Mouse (Mus musculus): ENCODE measurements around the gene Zfp729b. TPM values are rescaled to one million over a fixed set of nuclear protein-coding genes. Genes with fewer than 3 reads are reported as not detected.

Gene Zfp729b
- total RNA-seq (2014; rRNA removed) (4.1 and 5.2 TPM in 2 replicates), polyA plus RNA-seq (2015; fragmentation: Nextera tagmentation; extraction: Ambion mirVana) (3.1 and 3.3 TPM in 2 replicates)

DNA sequence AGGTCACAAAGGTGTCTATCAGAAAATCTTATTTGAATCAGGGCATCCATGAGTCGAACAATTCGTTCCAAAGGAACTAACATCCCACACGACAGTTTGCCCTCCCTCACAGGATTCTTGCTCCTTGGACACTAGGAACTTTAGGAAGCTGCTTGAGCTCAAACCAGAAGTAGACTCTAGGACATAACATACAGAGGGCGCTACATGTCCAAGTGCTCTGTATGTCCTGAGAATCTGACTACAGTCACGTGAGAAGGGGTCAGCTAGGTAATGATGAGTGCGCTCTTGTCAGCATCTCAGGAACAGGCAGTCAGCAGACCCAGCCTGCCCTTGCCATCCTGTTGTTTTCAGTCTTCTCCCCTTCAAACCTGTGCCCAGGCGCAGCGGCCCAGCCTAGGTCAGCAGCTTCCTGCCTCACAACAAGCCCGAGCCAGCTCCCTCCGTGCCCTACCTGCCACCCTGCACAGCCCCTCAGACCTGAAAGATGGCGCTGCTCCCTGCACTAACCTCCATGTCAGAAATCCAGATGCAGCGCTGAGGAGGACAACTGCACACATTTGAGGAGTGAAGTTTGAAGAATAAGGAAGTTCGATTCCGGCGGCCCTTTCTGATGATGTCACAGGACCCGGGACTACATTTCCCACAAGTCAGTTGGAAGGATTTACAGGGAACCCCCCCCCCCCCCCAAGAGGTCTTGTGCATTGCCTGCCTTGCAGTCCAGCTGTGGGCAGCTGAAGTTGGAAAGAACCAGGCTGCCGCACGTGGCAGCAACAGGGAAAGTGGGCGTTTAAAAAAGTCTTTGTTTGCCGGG, at the start of gene Zfp729b:
Gene Zfp729b (minus strand): TSS at position 642 of the 811 bp plus-strand sequence.
- peak within 1 kb of the TSS; percentile 72 for H3K4me3 ChIP-seq (ENCODE audit: low read length)
- H3K4me1 ChIP-seq (ENCODE audit: insufficient read depth, low read length) = no peaks in the 10 kb centered on the region
- peak; percentile 96 for ATAC-seq
- H3K36me3 ChIP-seq (ENCODE audit: insufficient read depth, low read length) = no peaks in the 10 kb centered on the region
- DNase-seq (ENCODE audit: low spot score) = peak; percentile 92
- 3% methylated on average over 20 of the region's 20 CpGs for WGBS
- H3K27me3 ChIP-seq (ENCODE audit: insufficient read depth, low read length) = no peaks in the 10 kb centered on the region
- H3K27ac ChIP-seq = peak within 1 kb of the TSS; percentile 81
- H3K9ac ChIP-seq (replicated peaks; ENCODE audit: low read length) = peak within 1 kb of the TSS; percentile 53
- H3K9me3 ChIP-seq (ENCODE audit: low read length) = no peaks in the 10 kb centered on the region
- peak within 1 kb of the TSS; percentile 58 for H3K4me2 ChIP-seq (ENCODE audit: low read depth, low read length)
- TF ChIP-seq CTCF (IDR thresholded peaks at IDR 0.05; ENCODE audit: low read depth) = peak; percentile 70

DNA sequence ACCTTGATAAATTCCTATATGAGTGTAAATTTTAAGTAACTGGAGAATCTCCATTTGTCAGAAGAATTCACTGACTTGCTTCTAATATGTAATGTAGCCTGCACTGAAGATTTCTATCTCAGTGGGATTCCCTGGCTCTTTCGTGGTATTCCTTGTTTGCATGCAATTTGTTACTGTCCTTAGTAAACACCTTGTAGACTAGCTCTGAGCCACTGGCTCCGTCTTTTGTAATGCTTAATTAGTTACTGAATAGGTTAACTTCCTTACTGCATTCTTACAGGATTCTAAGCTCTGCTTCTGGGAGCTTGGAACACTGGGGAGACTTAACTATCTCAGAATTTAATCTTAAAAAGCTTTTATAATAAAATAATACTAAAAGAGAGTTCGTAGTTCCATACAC, 43.0 kb upstream of the Zfp729b start:
- H3K9me3 ChIP-seq (ENCODE audit: low read length) = no peaks in the 10 kb centered on the region
- H3K27ac ChIP-seq = no peak overlapping the region
- DNase-seq (ENCODE audit: low spot score) (no peak), ATAC-seq (no peak)
- no peak overlapping the region for H3K9ac ChIP-seq (replicated peaks; ENCODE audit: low read length)
- H3K27me3 ChIP-seq (ENCODE audit: insufficient read depth, low read length) = no peaks in the 10 kb centered on the region
- no peak for TF ChIP-seq CTCF (IDR thresholded peaks at IDR 0.05; ENCODE audit: low read depth)
- no peak overlapping the region for H3K4me2 ChIP-seq (ENCODE audit: low read depth, low read length)
- no peak overlapping the region for H3K4me3 ChIP-seq (ENCODE audit: low read length)
- WGBS = 35% methylated on average over 3 of the region's 3 CpGs
- H3K36me3 ChIP-seq (ENCODE audit: insufficient read depth, low read length) = no peaks in the 10 kb centered on the region
- no peaks in the 10 kb centered on the region for H3K4me1 ChIP-seq (ENCODE audit: insufficient read depth, low read length)

DNA sequence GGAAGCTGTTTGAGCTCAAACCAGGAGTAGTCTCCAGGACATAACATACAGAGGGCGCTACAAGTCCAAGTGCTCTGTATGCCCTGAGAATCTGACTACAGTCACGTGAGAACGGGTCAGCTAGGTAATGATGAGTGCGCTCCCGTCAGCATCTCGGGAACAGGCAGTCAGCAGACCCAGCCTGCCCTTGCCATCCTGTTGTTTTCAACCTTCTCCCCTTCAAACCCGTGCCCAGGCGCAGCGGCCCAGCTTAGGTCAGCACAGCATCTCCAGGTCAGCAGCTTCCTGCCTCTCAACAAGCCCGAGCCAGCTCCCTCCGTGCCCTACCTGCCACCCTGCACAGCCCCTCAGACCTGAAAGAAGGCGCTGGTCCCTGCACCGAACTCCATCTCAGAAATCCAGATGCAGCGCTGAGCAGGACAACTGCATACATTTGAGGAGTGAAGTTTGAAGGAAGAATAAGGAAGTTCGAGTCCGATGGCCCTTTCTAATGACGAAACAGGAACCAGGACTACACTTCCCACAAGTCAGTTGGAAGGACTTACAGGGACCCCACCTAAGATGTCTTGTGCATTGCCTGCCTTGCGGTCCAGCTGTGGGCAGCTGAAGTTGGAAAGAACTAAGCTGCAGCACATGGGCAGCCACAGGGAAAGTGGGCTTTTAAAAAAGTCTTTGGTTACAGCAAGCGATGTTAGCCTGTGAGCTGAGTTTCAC, 27.9 kb upstream of the Zfp729b start, which contains the start of the genes Gm49345 and Zfp729a:
Gene Gm49345 (minus strand): TSS at position 476 of the 714 bp plus-strand sequence.
Gene Zfp729a (minus strand): TSS at position 498 of the 714 bp plus-strand sequence.
- peak; percentile 80 for TF ChIP-seq CTCF (IDR thresholded peaks at IDR 0.05; ENCODE audit: low read depth)
- Histone ChIP-seq H3K9ac (replicated peaks; ENCODE audit: low read length) (peak within 1 kb of the TSS; percentile 54), H3K27me3 (ENCODE audit: insufficient read depth, low read length) (no peaks in the 10 kb centered on the region), H3K36me3 (ENCODE audit: insufficient read depth, low read length) (no peaks in the 10 kb centered on the region), H3K4me2 (ENCODE audit: low read depth, low read length) (peak within 1 kb of the TSS; percentile 58), H3K4me3 (ENCODE audit: low read length) (peak within 1 kb of the TSS; percentile 86), H3K4me1 (ENCODE audit: insufficient read depth, low read length) (no peaks in the 10 kb centered on the region), H3K27ac (peak within 1 kb of the TSS; percentile 83), H3K9me3 (ENCODE audit: low read length) (no peaks in the 10 kb centered on the region)
- ATAC-seq (peak; percentile 99), DNase-seq (ENCODE audit: low spot score) (peak; percentile 92)
- under 1% methylated on average over 19 of the region's 19 CpGs for WGBS

DNA sequence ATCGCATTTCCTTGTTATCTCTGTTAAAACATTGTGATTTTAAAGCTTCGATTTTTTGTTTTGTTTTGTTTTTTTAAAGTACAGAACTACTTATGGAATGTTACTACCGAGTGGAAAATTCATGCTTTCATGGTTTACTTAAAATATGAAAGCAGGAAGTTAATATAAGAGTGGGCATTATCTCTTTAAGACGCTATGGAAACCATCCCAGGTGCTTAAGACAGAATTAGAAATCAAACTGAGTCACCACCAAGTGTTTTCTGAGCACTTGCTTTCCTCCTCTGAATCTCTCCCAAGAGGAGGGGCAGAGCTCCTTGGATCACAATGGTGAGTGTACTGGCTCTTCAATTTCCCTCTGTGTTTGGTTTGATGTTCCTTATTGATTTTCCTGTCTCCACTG, 601 bp upstream of the Zfp729b start:
- H3K36me3 ChIP-seq (ENCODE audit: insufficient read depth, low read length) = no peaks in the 10 kb centered on the region
- TF ChIP-seq CTCF (IDR thresholded peaks at IDR 0.05; ENCODE audit: low read depth) = no peak
- no peaks in the 10 kb centered on the region for H3K9me3 ChIP-seq (ENCODE audit: low read length)
- 92% methylated on average over 4 of the region's 4 CpGs for WGBS
- H3K4me2 ChIP-seq (ENCODE audit: low read depth, low read length) = peak overlapping the region; percentile 58; the same call in 1 of the 2 replicates
- no peaks in the 10 kb centered on the region for H3K27me3 ChIP-seq (ENCODE audit: insufficient read depth, low read length)
- DNase-seq (ENCODE audit: low spot score) = no peak
- no peak overlapping the region for H3K9ac ChIP-seq (replicated peaks; ENCODE audit: low read length)
- H3K4me3 ChIP-seq (ENCODE audit: low read length) = peak overlapping the region; percentile 72; the same call in 1 of the 2 replicates
- no peak for ATAC-seq
- H3K27ac ChIP-seq = no peak overlapping the region
- no peaks in the 10 kb centered on the region for H3K4me1 ChIP-seq (ENCODE audit: insufficient read depth, low read length)

DNA sequence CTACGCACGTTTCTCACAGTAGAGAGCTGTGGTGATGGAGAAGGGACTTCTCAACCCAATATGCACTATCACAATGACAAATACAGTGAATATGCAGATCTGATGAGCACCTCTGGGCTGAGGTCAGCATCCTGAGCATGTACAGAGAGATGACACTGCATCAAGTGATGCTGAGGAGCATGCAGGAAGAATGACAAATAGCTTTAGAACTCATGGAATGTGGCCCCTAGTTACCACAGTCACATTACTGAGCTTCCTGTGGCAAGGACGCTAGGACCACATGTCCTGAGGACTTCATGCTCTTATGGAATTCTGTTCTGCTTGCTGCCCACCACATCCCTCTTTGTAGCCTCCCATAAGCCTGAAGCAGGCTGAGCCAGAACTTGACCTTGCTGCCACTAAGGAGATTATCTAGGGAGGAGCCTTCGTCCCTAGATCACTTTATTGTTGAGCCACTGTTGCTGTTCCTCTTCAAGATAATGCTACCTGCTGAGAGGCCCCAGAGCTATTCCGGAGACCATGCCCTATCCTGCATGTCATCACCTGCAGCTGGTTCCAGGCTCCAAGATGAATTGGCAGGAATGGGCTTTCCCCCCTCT, 36.8 kb downstream of the Zfp729b start:
- Histone ChIP-seq H3K4me3 (ENCODE audit: low read length) (no peak overlapping the region), H3K9ac (replicated peaks; ENCODE audit: low read length) (no peak overlapping the region), H3K4me2 (ENCODE audit: low read depth, low read length) (no peak overlapping the region), H3K4me1 (ENCODE audit: insufficient read depth, low read length) (no peaks in the 10 kb centered on the region), H3K9me3 (ENCODE audit: low read length) (no peaks in the 10 kb centered on the region), H3K27ac (no peak overlapping the region), H3K36me3 (ENCODE audit: insufficient read depth, low read length) (no peaks in the 10 kb centered on the region), H3K27me3 (ENCODE audit: insufficient read depth, low read length) (no peaks in the 10 kb centered on the region)
- TF ChIP-seq CTCF (IDR thresholded peaks at IDR 0.05; ENCODE audit: low read depth) = no peak
- ATAC-seq = no peak
- DNase-seq (ENCODE audit: low spot score) = no peak
- 74% methylated on average over 5 of the region's 5 CpGs for WGBS

DNA sequence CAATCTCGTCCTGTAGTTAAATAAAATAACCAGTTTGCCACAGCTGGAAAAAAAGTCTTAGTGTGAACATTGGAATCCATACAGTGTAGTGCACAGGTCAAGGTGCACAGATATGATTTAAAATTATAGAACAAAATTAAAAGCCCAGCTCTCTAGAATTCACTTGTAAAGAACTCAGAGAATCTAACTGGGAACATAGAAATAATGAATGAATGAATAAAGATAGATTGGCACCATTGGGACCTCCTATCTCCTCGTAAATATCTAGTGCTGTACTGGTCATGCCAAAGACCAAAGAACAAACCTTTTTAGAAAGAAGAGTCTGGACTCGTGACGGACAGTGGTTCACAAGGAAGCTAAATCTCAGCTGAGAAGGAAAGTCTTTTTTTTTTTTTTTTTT, 55.8 kb downstream of the Zfp729b start, which contains the start of gene Zfp748:
Gene Zfp748 (minus strand): TSS at position 101 of the 400 bp plus-strand sequence.
- ATAC-seq = no peak

More for the DNA sequence above, 55.8 kb downstream of the Zfp729b start, which contains the start of gene Zfp748:
- H3K27ac ChIP-seq = peak within 1 kb of the TSS; percentile 87
- 72% methylated on average over 4 of the region's 4 CpGs for WGBS
- no peak for DNase-seq (ENCODE audit: low spot score)
- H3K9ac ChIP-seq (replicated peaks; ENCODE audit: low read length) = peak within 1 kb of the TSS; percentile 79
- H3K4me2 ChIP-seq (ENCODE audit: low read depth, low read length) = peak within 1 kb of the TSS; percentile 82
- H3K4me1 ChIP-seq (ENCODE audit: insufficient read depth, low read length) = peaks cover 7% of the 10 kb centered on the region
- no peaks in the 10 kb centered on the region for H3K9me3 ChIP-seq (ENCODE audit: low read length)
- H3K27me3 ChIP-seq (ENCODE audit: insufficient read depth, low read length) = no peaks in the 10 kb centered on the region
- no peak for TF ChIP-seq CTCF (IDR thresholded peaks at IDR 0.05; ENCODE audit: low read depth)
- no peaks in the 10 kb centered on the region for H3K36me3 ChIP-seq (ENCODE audit: insufficient read depth, low read length)
- H3K4me3 ChIP-seq (ENCODE audit: low read length) = peak within 1 kb of the TSS; percentile 84

Data from hindbrain, postnatal 0 days (tissue).